Mouse (Mus musculus) midbrain, embryonic 16.5 days (tissue): ENCODE data around the gene Hic2. TPM values are rescaled to one million over a fixed set of nuclear protein-coding genes. Genes with fewer than 3 reads are reported as not detected.
"Not testable (repeated sequence)": the region's sequence is repeated elsewhere in the genome, so short reads cannot be mapped to it uniquely, and the experiment has no call there.

Source experiments
- ATAC-seq: fragments of 200-750 bp; cut with Nextera tagmentation; 2 replicates; pipeline ENCODE4 v1.8.0; 2017; ENCODE audit warnings: moderate TSS enrichment
- H3K27ac ChIP-seq: fragments of 300-500 bp; sonication (generic); 2 replicates; pipeline ENCODE4 v1.5.1; 2014; ENCODE audit warnings: mild to moderate bottlenecking, low read length, mixed read lengths
- H3K27me3 ChIP-seq: fragments of 300-500 bp; sonication (generic); 2 replicates; pipeline ENCODE4 v1.6.1; 2014; ENCODE audit warnings: low read depth, low read length, mixed read lengths; ENCODE audit not compliant: control insufficient read depth, insufficient read depth
- H3K36me3 ChIP-seq: fragments of 300-500 bp; sonication (generic); 2 replicates; pipeline ENCODE4 v1.6.1; 2014; ENCODE audit warnings: mild to moderate bottlenecking, low read length, moderate library complexity, mixed read lengths; ENCODE audit not compliant: control insufficient read depth, insufficient read depth
- H3K4me1 ChIP-seq: fragments of 300-500 bp; sonication (generic); 2 replicates; pipeline ENCODE4 v1.6.1; 2014; ENCODE audit warnings: mild to moderate bottlenecking, low read length, mixed read lengths; ENCODE audit not compliant: control insufficient read depth, insufficient read depth
- H3K4me2 ChIP-seq: fragments of 300-500 bp; sonication (generic); 2 replicates; pipeline ENCODE4 v1.6.1; 2014; ENCODE audit warnings: mild to moderate bottlenecking, low read length, mixed read lengths
- H3K4me3 ChIP-seq: fragments of 300-500 bp; sonication (generic); 2 replicates; pipeline ENCODE4 v1.5.1; 2014; ENCODE audit warnings: low read depth, mild to moderate bottlenecking, low read length, moderate library complexity, mixed read lengths
- H3K9ac ChIP-seq: fragments of 300-500 bp; sonication (generic); 2 replicates; pipeline ENCODE4 v1.6.1; 2014; ENCODE audit warnings: low read depth, low read length, mixed read lengths
- H3K9me3 ChIP-seq: fragments of 300-500 bp; sonication (generic); replicated peaks from 2 replicates; pipeline ENCODE4 v1.6.1; 2014; ENCODE audit warnings: mild to moderate bottlenecking, low read length, mixed read lengths; ENCODE audit not compliant: control insufficient read depth, poor library complexity, severe bottlenecking
- WGBS: fragments of 180-500 bp; shearing (Covaris S2); extraction: QIAGEN DNeasy Blood & Tissue Kit; methylation state at CpG from one replicate; pipeline ENCODE4 v1.1.7; 2014; 5-methylcytosine and 5-hydroxymethylcytosine counted together
- polyA plus RNA-seq: library from polyadenylated mRNA; unstranded; fragments of >200 nt; fragmentation: Nextera tagmentation; extraction: Ambion mirVana; gene quantifications from 2 replicates; pipeline ENCODE4 v1.2.1, GENCODE M21; 2015

The Hic2 gene
- polyA plus RNA-seq, 1 experiment from 2014 or later: 7.6 TPM

DNA sequence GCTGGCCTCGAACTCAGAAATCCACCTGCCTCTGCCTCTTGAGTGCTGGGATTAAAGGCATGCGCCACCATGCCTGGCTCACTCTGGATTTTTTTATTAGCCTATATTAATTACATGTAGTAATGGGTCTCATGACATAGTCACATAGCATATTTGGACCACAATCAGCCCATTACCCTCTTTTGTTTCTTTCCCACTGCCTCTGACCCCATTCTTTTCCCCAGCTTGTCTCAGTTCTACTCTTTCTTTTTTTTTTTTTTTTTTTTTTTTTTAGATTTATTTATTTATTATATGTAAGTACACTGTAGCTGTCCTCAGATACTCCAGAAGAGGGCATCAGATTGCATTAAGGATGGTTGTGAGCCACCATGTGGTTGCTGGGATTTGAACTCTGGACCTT, 1.8 kb upstream of the Hic2 start:
- H3K4me2 ChIP-seq, H3K27me3 ChIP-seq, ATAC-seq, H3K9me3 ChIP-seq, H3K9ac ChIP-seq, H3K4me3 ChIP-seq, H3K27ac ChIP-seq, H3K36me3 ChIP-seq: not testable (repeated sequence)
- peaks cover 22% of the 10 kb centered on the region for H3K4me1 ChIP-seq
- WGBS: 98% methylated on average over 2 of the region's 2 CpGs

DNA sequence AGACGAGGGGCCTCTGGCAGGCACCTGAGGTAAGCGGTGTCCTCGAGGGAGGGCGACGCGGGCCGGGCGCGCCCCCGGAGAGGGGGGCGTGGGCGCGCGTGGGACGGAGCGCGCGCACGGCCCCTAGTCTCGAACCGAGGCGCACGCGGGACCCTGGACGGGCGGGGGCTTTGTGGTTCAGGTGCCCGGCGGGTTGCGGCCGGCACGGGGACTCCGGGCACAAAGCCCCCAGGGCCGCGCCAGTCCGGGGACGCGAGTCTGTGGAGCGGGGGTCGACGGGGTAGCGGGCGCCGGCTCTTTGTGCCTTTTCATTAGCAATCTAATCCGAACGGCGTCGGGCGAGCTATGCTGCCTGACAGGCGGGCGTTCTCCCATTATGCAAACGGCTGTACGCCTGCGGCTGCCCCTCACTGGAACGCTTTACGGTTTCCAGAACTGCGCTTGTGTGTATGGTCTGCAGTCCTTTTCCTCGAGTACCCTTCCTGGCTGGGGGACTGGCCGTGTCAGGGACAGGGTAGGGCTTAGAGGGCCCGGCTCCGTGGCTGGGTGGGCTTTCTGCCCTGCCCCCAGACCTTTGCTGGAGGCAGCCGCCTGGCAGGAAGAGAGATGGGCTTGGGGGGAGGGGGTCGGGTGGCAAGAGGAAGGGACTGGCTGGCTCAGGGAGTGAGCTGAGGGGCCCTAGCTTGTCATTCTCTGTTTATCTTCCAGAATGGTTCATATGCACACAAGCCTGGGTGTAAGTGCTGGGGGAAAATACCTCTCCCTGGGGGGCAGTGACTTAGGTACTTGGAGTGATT, 528 bp downstream of the Hic2 start:
- Histone ChIP-seq H3K4me1 (peaks cover 40% of the 10 kb centered on the region), H3K4me3 (peak overlapping the region; percentile 93), H3K9ac (peak overlapping the region; percentile 95), H3K27ac (peak overlapping the region; percentile 92), H3K36me3 (no peaks in the 10 kb centered on the region), H3K4me2 (peak overlapping the region; percentile 88), H3K9me3 (no peaks in the 10 kb centered on the region), H3K27me3 (no peaks in the 10 kb centered on the region; the same call in 1 of the 2 replicates)
- peak; percentile 81 for ATAC-seq
- WGBS: under 1% methylated on average over 58 of the region's 62 CpGs

- Histone ChIP-seq H3K4me1 (peaks cover 41% of the 10 kb centered on the region), H3K36me3 (no peaks in the 10 kb centered on the region), H3K27ac (peak overlapping the region; percentile 92), H3K27me3 (no peaks in the 10 kb centered on the region), H3K4me2 (peak overlapping the region; percentile 88), H3K9me3 (no peaks in the 10 kb centered on the region), H3K4me3 (peak overlapping the region; percentile 93), H3K9ac (peak overlapping the region; percentile 95)
- no peak for ATAC-seq
- WGBS: 3% methylated on average over 12 of the region's 12 CpGs
Measured at GRCm38 (mm10) chr16:17234499-17234895, 1.1 kb downstream of the Hic2 start.

DNA sequence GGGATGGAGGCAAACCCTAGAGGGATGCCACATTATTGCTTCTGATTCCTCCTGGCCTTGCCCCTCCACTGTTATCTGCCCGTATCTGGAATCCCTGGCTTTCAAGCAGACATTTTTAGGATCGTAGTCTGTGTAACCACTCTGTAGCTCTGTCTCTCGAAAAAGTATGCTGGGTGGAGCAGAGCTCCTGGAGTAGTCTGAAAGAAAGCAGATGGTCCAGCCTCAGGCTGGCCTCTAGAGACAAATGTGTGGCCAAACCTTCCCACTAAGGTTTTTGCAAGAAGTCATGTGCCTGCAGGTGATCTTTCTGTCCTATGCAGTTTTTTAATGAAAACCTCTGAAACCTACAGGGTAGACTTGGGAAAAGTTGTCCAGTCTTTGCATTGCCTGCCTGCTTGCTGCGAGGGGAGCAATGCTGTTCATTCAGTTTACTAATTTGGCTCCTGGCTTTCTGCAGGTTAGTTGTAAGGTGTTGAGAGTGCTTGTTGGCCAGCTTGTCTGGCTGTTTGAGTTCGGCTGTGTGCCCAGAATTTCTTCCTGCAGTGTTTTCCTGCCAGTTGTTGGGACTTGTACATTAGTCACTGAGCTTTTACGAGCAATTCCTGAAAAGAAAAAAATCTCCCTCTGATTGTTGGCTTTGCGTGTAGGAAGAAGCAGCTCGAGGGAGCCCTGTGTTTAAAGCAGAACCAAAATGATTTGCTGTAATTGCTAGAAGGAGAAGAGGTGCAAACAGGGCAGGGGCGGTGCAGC, 1.7 kb downstream of the Hic2 start:
- Histone ChIP-seq H3K9me3 (no peaks in the 10 kb centered on the region), H3K9ac (peak overlapping the region; percentile 95), H3K27me3 (no peaks in the 10 kb centered on the region), H3K4me3 (peak overlapping the region; percentile 93), H3K4me1 (peaks cover 46% of the 10 kb centered on the region), H3K27ac (no peak overlapping the region; the same call in 1 of the 2 replicates), H3K36me3 (no peaks in the 10 kb centered on the region), H3K4me2 (peak overlapping the region; percentile 88)
- 50% methylated on average over 9 of the region's 9 CpGs for WGBS
- no peak for ATAC-seq

DNA sequence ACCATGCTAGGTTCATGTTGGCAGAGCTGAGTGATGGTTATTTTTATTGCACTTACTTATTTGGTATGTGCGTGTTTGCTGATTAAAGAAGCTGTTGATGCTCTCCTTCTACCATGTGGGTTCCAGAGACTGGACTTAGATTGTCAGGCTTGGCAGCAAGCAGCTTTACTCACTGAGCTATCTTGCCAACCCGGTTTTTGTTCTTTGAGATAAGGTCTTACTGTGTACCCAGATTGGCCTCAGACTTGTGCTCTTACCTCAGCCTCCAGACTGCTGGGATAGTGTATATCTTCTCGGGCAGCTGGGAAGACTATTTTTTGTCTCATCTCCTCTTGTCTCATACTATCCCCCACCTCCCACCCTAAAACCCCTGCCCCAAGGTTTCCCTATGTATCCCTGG, 4.3 kb downstream of the Hic2 start:
- WGBS: 86% methylated on average over 3 of the region's 3 CpGs
- no peak overlapping the region for H3K4me2 ChIP-seq
- no peaks in the 10 kb centered on the region for H3K36me3 ChIP-seq
- no peak overlapping the region for H3K27ac ChIP-seq
- no peak for ATAC-seq
- H3K4me3 ChIP-seq: no peak overlapping the region
- H3K9me3 ChIP-seq: no peaks in the 10 kb centered on the region
- peaks cover 46% of the 10 kb centered on the region for H3K4me1 ChIP-seq
- H3K9ac ChIP-seq: no peak overlapping the region
- no peaks in the 10 kb centered on the region for H3K27me3 ChIP-seq

DNA sequence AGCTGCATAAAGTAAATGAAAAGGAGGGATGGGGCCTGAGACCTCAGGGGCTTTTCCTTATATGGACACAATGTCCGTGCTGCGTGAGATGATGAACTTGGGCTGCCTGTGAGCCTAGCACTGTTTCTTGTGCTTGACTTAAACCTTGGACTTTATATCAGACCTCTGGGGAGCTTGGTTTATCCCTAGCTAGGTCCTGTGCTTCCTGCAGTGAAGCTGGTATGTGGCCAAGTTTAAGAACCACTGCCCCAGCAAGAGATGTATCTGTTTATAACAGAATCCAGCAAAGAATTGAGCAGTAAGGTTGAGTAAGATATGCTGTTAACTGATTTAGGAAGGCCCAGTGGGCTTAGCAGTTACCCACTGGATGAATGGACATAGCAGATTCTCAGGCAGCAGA, 6.0 kb downstream of the Hic2 start:
- peaks cover 45% of the 10 kb centered on the region for H3K4me1 ChIP-seq
- no peak overlapping the region for H3K4me2 ChIP-seq
- no peaks in the 10 kb centered on the region for H3K36me3 ChIP-seq
- 75% methylated on average over 2 of the region's 2 CpGs for WGBS
- no peak overlapping the region for H3K27ac ChIP-seq
- ATAC-seq: no peak
- no peaks in the 10 kb centered on the region for H3K9me3 ChIP-seq
- H3K4me3 ChIP-seq: no peak overlapping the region
- H3K27me3 ChIP-seq: no peaks in the 10 kb centered on the region
- no peak overlapping the region for H3K9ac ChIP-seq

DNA sequence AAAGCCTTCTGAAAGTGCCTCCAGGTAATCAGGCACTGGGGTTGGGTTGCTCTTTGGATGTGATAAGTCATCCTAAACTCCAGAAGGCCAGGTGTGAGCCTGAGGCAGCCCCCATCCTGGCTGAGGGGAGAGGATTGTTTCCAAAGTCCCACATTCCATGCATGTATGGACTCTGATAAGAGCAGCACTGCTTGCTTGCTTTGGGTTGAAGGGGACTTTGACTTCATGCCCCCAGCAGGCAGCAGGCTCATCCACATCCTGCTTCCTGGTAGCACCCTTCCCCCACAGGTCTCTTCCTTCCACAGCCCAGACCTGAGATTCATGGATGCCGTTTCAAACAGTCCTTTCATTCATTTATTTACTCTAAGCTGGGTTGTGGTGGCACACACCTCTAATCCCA, 10.4 kb downstream of the Hic2 start:
- 85% methylated on average over 1 of the region's 1 CpGs for WGBS
- no peak overlapping the region for H3K4me3 ChIP-seq
- no peak overlapping the region for H3K9ac ChIP-seq
- no peaks in the 10 kb centered on the region for H3K27me3 ChIP-seq
- H3K27ac ChIP-seq: no peak overlapping the region
- no peaks in the 10 kb centered on the region for H3K36me3 ChIP-seq
- no peak overlapping the region for H3K4me2 ChIP-seq
- H3K4me1 ChIP-seq: peaks cover 8% of the 10 kb centered on the region
- no peaks in the 10 kb centered on the region for H3K9me3 ChIP-seq
- ATAC-seq: no peak

DNA sequence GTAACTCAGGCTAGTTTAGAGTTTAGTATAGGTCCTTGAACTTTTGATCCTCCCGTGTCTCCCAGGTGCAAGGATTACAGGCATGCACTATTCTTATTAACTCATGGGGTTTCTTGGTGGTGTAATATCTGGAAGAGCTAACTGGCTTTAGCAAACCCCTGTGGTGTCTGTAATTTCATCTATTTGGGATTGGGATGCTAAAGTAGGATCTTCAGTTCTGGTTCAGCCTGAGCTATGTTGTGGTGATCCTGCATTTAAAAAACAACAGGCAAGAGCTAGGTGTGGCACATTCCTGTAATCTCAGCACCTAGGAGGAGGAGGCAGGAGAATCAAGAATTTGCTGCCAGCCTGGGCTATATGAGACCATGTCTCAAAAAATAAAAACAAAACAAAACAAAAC, 11.6 kb downstream of the Hic2 start:
- 93% methylated on average over 1 of the region's 1 CpGs for WGBS
- Histone ChIP-seq H3K27me3 (no peaks in the 10 kb centered on the region), H3K9ac (no peak overlapping the region), H3K4me2 (no peak overlapping the region), H3K9me3 (no peaks in the 10 kb centered on the region), H3K36me3 (no peaks in the 10 kb centered on the region), H3K4me3 (no peak overlapping the region), H3K27ac (no peak overlapping the region), H3K4me1 (peaks cover under 1% of the 10 kb centered on the region; the same call in 1 of the 2 replicates)
- no peak for ATAC-seq

GRCm38 (mm10) chr16:17247727-17248126, 14.4 kb downstream of the Hic2 start:
- Histone ChIP-seq H3K27me3 (no peaks in the 10 kb centered on the region), H3K4me2 (no peak overlapping the region), H3K36me3 (no peaks in the 10 kb centered on the region), H3K27ac (no peak overlapping the region), H3K4me3 (no peak overlapping the region), H3K9me3 (no peaks in the 10 kb centered on the region), H3K9ac (no peak overlapping the region), H3K4me1 (peaks cover 10% of the 10 kb centered on the region)
- 76% methylated on average over 4 of the region's 4 CpGs for WGBS
- ATAC-seq: no peak
